In the genomic region with DNA sequence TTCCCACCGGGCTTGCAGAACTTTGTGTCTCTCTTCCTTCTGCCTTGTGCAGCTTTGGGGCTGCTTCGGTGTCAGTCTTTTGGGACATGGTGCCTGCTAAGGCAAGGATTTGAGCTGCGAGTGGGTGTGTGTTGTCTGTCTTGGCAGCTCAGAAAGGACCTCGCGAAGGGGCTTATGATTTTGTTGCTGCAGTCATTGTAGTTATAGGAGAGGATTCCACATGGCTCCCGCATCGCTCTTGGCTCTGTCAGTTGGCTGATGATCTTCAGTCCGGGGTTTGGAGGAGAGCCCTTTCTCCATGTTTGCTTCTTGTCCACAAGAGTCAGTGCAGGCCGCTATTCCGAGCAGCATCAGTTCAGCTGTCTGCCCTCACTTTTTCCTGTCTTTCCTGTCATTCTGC, we compare ENCODE assay signal across 10 mouse cellular contexts.
DNase-seq lines count a peak whose midpoint lies in the region; ATAC-seq and TF ChIP-seq lines count a peak whose summit lies in the region.
"Had no signal": no experiment of that assay in that cellular context is flagged by ENCODE, and none has a peak within 500 bp of the region (broad histone marks: within the 10 kb centered on the region; RNA-seq: fewer than 3 reads in every experiment).

No protein-coding gene starts in this region.

- no peak overlapping the region for H3K4me3 ChIP-seq in layer of hippocampus, adult 2 months
- H3K4me3 ChIP-seq in hindbrain, postnatal 0 days (ENCODE audit: low read length) = no peak overlapping the region
- no peak overlapping the region for H3K4me3 ChIP-seq in neural tube, embryonic 13.5 days
- H3K4me3 ChIP-seq: heart, embryonic 10.5 days had no signal

- DNase-seq in layer of hippocampus, adult 2 months (ENCODE audit: low spot score in 2 of 2) = no peak
- DNase-seq in layer of hippocampus, adult 9-10 months (ENCODE audit: low spot score) = no peak
- DNase-seq in cerebellum, postnatal 25 days = peak; percentile 31
- DNase-seq in hindbrain, postnatal 0 days (ENCODE audit: low spot score) = peak; percentile 50
- no peak for DNase-seq in thymus, adult 18-20 months

- TF ChIP-seq CTCF in layer of hippocampus, adult 2 months (conservative IDR thresholded peaks at IDR 0.05) = no peak
- no peak for TF ChIP-seq CTCF in hindbrain, postnatal 0 days (IDR thresholded peaks at IDR 0.05; ENCODE audit: low read depth)

- no peaks in the 10 kb centered on the region for H3K9me3 ChIP-seq in hindbrain, postnatal 0 days (ENCODE audit: low read length)
- H3K9me3 ChIP-seq in neural tube, embryonic 13.5 days = no peaks in the 10 kb centered on the region

- no peaks in the 10 kb centered on the region for H3K36me3 ChIP-seq in hindbrain, postnatal 0 days (ENCODE audit: insufficient read depth, low read length)
- H3K36me3 ChIP-seq in neural tube, embryonic 13.5 days = no peaks in the 10 kb centered on the region
- H3K36me3 ChIP-seq: heart, embryonic 10.5 days had no signal

- no peak overlapping the region for H3K4me2 ChIP-seq in hindbrain, postnatal 0 days (ENCODE audit: low read depth, low read length)
- H3K4me2 ChIP-seq in neural tube, embryonic 13.5 days = no peak overlapping the region; the same call in 1 of the 2 replicates

- H3K27ac ChIP-seq in layer of hippocampus, adult 2 months = peak overlapping the region; percentile 51; the same call in 1 of the 2 replicates
- H3K27ac ChIP-seq in hindbrain, postnatal 0 days = peak overlapping the region; percentile 66
- H3K27ac ChIP-seq in neural tube, embryonic 13.5 days (replicated peaks) = peak overlapping the region; percentile 78
- H3K27ac ChIP-seq: heart, embryonic 10.5 days; liver, embryonic 14.5 days had no signal

- ATAC-seq in hindbrain, postnatal 0 days = no peak
- 0 out of 2 replicates have a peak, but pooled peaks have one; percentile 41 for ATAC-seq in neural tube, embryonic 13.5 days (ENCODE audit: low read depth)
- no peak for ATAC-seq in monocyte, adult 5-6 weeks (replicated peaks; ENCODE audit: insufficient number of reproducible peaks, low FRiP score, low TSS enrichment, poor library complexity, severe bottlenecking)
- ATAC-seq: inflammation-experienced regulatory T-cells, adult 6 months had no signal

- no peaks in the 10 kb centered on the region for H3K27me3 ChIP-seq in hindbrain, postnatal 0 days (ENCODE audit: insufficient read depth, low read length)
- no peaks in the 10 kb centered on the region for H3K27me3 ChIP-seq in neural tube, embryonic 13.5 days

- no peaks in the 10 kb centered on the region for H3K4me1 ChIP-seq in hindbrain, postnatal 0 days (ENCODE audit: insufficient read depth, low read length)
- H3K4me1 ChIP-seq in neural tube, embryonic 13.5 days (replicated peaks) = peaks cover 25% of the 10 kb centered on the region
- H3K4me1 ChIP-seq: heart, embryonic 10.5 days had no signal

- H3K9ac ChIP-seq in hindbrain, postnatal 0 days (replicated peaks; ENCODE audit: low read length) = no peak overlapping the region
- 0 out of 2 replicates have a peak overlapping the region, but pooled peaks have one; percentile 14 for H3K9ac ChIP-seq in neural tube, embryonic 13.5 days
- H3K9ac ChIP-seq: liver, embryonic 14.5 days had no signal

- WGBS in hindbrain, postnatal 0 days = 50% methylated on average over 10 of the region's 10 CpGs
- 31% methylated on average over 10 of the region's 10 CpGs for WGBS in neural tube, embryonic 13.5 days

Comparison
In these comparisons a context has a peak if more than half of its experiments do, and no peak if none do; other contexts are left out.
1. DNase-seq: peak in cerebellum, postnatal 25 days (2 of 2) and hindbrain, postnatal 0 days (single experiment); none in layer of hippocampus, adult 2 months (0 of 2), layer of hippocampus, adult 9-10 months (single experiment) and thymus, adult 18-20 months (0 of 2).
2. Peak in every context shown above with its lines, with median percentiles within 50 percentile points of each other: H3K27ac ChIP-seq.